Mouse (Mus musculus): ENCODE data around the gene Pknox2.

The Pknox2 gene

DNA sequence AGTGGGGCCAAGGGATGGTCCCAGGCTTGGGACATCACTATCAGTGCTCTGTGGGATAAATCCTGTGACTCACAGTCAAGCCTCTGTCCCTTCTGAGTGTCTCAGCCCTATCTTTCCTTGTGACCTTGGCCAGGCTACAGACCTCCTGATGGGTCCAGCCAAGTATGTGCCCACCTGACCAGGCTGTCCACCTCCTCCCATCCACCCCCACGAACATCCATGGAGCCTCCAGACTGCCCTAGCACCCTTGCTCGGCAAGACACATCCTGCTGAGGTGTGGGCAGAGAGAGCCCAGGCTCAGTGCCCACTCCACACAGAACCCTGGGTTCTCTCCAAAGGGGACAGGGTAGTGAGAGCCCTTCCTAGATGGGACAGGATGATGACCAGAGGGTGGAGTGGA lies 204.6 kb downstream of the Pknox2 start:
- no peak for DNase-seq (ENCODE audit: extremely low spot score, low spot score)

DNA sequence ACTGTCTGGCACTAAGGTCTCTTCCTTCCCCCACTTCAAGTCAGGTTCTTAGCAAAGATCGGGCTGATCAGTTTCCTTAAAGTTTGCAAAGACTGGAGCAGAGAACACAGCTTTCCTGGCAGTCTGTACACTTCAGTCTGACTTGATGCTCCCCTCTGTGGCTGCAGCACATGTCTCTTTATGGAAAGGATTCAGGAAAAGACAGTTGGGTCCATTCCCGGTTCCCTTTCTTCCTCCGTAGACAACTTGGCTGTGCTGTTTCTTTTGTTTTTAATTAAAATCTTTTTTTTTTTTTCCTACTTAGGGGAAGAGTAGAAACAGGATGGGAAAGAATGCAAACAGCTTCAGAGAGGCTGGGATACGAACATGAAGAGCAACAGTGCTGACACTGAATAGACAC lies 205.1 kb downstream of the Pknox2 start:
- no peak for DNase-seq (ENCODE audit: extremely low spot score, low spot score)

DNA sequence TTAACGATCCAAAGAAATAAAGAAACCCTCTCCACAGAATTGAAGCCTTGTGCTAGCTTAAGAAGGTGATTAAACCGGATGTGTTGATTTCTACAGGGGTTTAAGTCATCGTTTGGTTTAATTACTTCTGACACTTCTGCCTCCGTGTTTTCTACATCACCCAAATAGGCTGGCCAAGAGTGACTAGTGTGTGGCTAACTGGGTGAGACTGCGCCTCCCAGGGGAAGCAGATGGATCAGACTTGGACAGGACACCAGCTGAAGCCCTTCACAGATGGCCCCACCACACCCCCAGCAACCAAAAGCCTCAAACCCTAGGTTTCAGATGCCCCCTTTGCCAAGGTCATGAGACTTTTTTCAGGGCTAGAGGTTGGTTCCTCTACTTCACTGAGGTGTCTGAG lies 205.6 kb downstream of the Pknox2 start:
- DNase-seq (ENCODE audit: extremely low spot score, low spot score) = no peak

DNA sequence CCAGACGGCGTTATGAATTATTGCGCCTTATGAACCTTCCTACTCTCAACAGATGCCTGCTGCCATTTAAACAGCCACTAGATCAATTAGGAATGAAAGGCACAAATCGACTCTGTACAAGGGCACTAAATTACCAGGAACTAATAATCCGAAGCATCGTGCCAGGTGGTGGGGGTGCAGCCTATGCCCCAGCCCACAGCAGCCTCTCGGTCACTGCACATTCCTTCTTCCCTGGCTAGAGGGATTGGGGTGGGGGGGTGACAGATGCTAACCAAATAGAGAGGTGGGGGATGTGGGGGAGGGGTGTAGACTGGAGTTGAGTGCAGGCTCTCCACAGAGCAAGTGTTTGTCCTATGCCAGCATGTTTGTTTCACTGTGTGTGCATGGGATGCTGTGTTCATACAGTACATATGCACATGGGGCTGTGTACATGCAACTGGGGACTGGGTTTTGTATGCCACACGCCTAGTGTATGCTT lies 208.6 kb downstream of the Pknox2 start:
- DNase-seq (ENCODE audit: extremely low spot score, low spot score) = no peak

DNA sequence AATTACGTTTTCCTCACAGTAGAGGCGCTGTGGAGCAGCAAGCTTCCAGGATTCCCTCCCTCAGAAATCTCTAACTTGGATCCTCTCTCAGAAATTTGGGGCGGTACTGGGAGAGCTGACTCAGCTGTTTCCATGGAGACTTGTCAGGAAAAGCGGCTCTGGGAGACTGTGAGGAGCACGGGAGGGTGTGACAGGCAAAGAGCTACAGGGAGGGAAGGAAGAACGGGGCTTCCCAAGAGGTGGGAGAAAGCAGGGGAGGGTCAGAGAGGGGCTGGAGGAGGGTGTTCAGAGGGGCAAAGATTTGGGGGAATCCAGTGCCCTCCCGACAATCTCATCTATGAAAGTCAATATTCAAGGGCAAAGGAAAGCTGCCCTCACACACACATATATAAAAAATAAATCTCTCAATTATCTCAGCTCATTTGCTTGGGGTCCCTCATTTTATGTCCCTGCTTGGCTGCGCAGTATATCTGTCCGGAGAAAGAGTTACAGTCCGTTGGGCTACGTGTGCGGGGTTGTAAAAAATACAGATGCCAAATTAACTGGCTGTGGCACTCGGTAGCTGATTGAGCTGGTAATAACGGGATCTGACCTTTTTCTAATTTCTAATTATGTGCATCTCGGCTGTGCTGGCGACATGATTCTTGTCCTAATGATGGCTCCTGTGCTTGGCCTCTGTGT lies 213.3 kb downstream of the Pknox2 start:
- peak; percentile 69 for DNase-seq (ENCODE audit: extremely low spot score, low spot score)

DNA sequence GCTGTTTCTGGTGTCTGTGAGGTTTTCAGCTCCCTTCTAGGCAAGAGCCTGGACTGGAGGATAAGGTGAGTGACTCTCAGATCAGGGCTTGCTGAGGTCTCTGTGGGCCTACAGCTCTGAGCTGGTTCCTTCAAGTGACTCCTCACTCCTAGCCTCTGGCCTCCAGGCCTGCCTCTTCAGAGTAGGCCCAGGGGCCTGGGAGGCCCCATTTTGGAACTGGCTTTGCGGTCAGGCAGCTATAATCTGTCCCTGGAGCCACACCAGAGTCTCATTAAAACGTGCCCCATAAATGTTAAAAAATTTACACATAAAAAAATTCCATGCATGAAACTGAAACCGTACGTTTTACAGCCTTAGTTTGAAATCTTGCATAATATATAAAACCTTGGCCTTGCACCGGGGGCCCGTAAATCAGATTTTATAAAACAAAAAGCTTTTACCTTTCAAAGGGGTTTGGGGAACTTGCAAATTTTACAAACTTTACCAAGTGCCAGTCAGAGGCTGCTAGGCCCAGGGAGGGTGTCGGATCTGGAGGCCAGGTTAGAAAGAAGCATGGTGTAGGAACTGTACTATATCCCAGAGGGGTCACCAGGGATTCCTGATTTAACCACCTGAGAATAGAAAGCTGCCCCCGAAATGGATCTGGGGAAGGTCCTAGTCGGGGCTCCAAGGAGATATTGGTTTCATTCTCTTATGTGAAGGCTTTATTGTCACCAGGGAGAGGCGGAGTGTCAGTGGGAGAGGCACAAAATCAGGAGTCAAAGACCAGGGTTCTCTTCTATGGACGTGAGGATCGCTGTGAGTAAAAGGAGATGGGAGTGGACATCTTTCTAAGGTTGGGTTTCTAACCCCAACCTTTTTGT lies 214.0 kb downstream of the Pknox2 start:
- DNase-seq (ENCODE audit: extremely low spot score, low spot score) = no peak

GRCm38 (mm10) chr9:36931657-36932056 lies 215.6 kb downstream of the Pknox2 start:
- no peak for DNase-seq (ENCODE audit: extremely low spot score, low spot score)

GRCm38 (mm10) chr9:36923753-36924152 lies 223.5 kb downstream of the Pknox2 start:
- no peak for DNase-seq (ENCODE audit: extremely low spot score, low spot score)

DNA sequence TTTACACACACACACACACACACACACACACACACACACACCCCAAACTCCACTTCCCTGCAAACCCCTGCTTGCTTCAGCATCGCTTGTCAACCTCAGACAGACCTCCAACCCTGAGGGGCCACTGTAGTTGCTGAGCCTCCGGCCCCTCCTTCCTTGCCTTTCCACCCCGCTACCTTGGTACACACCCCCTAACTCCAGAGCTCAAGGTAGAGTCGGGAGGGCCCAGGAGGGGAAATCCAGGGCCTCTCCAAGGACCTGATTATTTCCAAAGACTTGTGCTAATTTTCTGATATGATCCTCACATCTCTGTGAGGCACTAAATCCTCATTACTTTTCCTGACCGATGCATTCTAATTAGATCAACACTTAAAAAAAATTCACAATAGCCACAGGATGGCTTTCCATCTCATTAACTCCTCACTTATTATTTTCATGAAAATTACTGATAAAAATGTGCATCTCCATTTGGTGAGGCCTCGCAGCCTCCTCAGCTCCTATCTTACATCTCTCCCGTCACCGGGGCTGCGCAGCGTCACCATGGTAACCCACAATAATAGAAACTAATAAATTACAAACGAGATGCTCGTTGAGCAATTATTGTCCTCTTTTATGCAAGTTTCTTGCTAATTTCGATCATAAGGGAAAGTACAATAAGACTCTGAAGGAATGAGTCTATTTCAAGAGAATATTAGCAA lies 225.3 kb downstream of the Pknox2 start:
- no peak for DNase-seq (ENCODE audit: extremely low spot score, low spot score)

- DNase-seq (ENCODE audit: extremely low spot score, low spot score) = no peak
Observed at GRCm38 (mm10) chr9:36919472-36919871, 227.7 kb downstream of the Pknox2 start.

DNA sequence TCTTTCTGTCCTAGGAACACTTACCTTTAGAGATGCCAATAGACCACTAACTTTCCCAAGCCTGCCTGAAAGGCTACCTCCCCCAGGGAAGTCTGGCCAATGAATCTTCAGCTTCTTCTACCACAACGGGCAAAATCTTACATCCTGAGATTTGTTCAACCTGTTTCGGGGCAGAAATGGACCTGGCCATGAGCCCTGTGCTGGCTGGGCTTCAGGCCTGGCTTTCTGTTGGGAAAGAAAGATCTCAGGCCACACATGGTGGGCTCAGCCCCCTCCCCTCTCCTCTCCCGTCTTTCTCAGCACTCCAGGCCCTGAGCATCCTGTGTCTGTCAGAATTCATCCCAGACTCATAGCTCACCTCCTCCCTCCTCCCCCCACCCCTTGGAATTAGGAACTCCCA lies 228.6 kb downstream of the Pknox2 start:
- DNase-seq (ENCODE audit: extremely low spot score, low spot score) = no peak

GRCm38 (mm10) chr9:36916915-36917314 lies 230.3 kb downstream of the Pknox2 start:
- peak; percentile 42 for DNase-seq (ENCODE audit: extremely low spot score, low spot score)

DNA sequence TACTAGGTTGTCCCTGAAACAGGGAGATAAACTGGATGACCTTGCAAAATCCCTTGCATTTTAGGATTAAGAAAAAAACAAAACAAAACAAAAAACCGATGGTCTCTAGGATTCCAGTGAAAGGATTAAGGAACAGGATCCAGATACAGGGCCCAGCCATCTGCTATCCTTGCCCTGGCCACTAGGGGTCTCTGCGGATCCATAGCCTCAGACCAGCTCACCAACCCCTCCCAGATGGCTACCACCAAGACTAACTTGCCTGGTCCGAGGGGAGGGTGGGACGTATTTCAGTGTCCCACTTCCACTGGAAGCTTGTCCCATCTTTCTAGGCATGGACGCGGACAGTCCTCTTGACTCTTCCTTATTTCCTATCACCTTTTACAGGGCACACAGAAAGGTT lies 230.8 kb downstream of the Pknox2 start:
- peak; percentile 82 for DNase-seq (ENCODE audit: extremely low spot score, low spot score)

- DNase-seq (ENCODE audit: extremely low spot score, low spot score) = no peak
Observed at GRCm38 (mm10) chr9:36905452-36905851, 241.8 kb downstream of the Pknox2 start.

DNA sequence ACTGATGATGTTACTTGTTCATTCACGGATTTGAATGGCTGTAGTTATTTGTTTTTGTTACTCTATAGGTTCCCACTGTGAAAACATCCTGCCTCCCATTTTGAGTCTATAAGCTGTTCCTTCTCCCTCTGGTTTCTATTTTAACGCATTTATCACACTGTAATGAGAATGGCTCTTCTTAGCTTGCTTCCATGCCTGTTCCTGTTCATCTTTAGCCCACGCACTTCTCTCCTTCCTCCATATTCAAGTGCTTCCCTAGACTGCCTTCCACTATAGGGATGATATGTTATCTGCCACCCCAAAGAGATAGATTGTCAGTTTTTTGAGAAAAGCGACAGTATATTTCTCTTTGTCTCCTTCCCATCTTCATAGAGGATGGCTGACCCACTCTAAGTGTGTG lies 246.7 kb downstream of the Pknox2 start:
- DNase-seq (ENCODE audit: extremely low spot score, low spot score) = no peak

DNA sequence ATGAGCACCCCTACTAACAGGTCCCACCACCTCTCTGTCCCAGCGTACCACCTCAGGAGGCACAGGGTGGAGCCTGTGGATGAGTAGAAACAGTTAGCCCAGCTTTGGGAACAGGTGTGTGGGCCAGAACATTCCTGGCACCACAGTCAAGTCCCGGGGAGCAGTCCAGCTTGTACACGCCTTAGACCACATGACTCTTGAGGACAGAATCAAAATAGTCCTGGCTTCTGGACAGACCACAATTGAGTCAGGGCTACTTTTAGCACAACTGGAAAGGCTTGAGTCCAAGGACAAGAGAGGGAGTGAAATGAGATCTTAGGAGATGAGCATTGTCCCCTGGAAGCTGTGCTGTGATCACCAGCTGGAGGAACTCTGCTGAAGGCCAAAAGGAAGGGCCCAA lies 248.6 kb downstream of the Pknox2 start:
- DNase-seq (ENCODE audit: extremely low spot score, low spot score) = no peak

DNA sequence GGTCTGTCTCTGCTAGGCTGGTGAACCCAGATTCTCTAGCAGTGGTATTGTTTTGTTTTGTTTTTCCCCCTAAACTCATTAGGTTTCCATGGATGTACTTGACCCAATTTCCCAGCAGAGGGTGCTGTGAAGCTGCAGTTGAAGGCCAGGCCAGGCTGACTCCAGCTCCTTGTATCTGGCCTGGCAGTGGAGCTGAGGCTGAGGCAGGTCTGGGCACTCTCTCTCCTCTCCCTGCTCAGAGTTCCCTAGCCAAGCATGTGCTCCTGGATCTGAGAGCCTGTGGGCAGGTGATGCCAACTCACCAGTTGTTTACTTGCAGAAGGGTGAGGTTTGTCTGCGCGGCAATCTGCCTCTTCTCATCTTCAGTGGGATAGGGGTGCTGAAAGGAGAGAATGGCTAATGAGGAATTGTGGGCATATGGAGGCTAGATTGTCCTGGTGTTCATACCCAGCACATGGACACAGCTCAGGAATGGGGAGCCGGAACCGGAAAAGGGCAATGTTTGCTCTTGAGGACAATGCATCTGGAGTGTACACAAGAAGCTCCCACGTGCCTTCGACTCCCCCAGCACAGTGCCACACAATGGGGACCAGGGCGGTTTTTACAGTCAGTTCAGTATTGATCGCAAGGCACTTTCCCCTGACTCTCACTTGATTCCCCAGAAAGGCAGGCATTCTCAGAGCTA lies 252.1 kb downstream of the Pknox2 start:
- DNase-seq (ENCODE audit: extremely low spot score, low spot score) = peak; percentile 36

DNA sequence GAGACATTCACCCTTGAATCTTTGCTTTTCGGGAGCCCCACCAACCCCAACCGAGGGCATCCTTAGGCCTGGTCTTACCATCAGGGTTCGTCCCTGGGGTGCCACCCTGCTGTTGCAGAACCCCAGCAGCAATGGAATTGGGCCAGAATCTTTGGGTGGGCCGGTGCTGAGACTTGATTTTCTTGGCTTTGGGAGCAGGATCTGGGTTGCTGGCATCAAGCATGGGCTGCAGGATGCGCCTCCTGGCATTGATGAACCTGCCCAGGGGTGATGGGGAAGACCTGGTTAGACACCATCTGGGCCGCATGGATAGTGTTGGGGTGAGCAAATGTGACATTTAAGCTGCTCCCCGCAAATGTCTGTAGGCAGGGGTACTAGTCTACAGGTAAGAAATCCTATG lies 253.0 kb downstream of the Pknox2 start:
- no peak for DNase-seq (ENCODE audit: extremely low spot score, low spot score)

DNA sequence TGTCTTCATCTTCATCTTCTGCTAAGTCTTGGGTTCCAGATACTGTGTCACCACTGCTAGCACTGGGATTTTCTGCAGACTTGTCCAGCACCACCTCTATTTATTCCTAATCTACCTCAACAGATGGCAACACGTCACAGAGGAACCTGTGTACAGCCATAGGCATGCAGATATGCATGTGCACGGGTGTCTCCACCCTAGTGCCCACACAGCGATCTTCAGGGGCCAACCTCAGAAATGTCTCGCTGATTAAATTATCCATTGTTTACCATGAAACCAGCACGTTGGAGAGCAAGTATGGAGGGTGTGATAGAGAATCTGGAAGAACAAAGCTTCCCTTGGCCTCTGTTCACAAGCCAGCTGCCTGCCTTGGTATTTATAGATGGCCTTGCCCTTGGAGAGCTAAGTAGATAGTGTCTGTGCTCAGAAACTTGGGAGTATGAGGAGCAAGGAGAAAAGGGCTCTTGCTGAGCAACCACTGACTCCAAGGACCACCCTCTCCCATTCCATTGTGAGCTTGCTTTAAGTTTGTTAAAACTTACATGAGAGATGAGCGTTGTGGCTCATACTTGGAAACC lies 253.7 kb downstream of the Pknox2 start:
- DNase-seq (ENCODE audit: extremely low spot score, low spot score) = no peak

GRCm38 (mm10) chr9:36890552-36890951 lies 256.7 kb downstream of the Pknox2 start:
- peak; percentile 67 for DNase-seq (ENCODE audit: extremely low spot score, low spot score)

DNA sequence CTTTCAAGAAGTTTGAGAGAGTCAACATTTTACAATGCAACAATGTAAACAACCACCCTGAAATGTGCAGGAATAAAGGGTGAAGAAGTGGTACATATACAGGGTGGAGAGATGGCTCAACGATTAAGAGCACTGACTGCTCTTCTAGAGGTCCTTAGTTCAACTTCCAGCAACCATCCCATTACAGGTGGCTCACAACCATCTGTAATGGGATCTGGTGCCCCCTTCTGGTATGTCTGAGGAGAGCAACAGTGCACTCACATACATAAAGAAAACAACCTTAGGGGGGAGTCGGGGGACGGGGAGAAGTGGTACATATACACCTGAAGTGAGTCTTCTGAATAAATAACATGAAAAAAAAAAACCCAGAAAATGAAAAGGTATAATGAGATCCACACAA lies 262.0 kb downstream of the Pknox2 start:
- DNase-seq (ENCODE audit: extremely low spot score, low spot score) = no peak

Data from neural tube, embryonic 10.5 days (tissue).